Mouse (Mus musculus) hindbrain, embryonic 12.5 days (tissue): Measurements from ENCODE around the gene Ecsit. TPM values are rescaled to one million over a fixed set of nuclear protein-coding genes. Genes with fewer than 3 reads are reported as not detected.

Experiments used
- ATAC-seq: fragments of 200-750 bp; cut with Nextera tagmentation; 2 replicates; pipeline ENCODE4 v1.8.0; 2017; ENCODE audit warnings: moderate TSS enrichment; ENCODE audit not compliant: low FRiP score
- H3K27ac ChIP-seq: fragments of 300-500 bp; sonication (generic); 2 replicates; pipeline ENCODE4 v1.5.1; 2016; ENCODE audit warnings: mild to moderate bottlenecking
- H3K27me3 ChIP-seq: fragments of 300-500 bp; sonication (generic); 2 replicates; pipeline ENCODE4 v1.6.1; 2016; ENCODE audit warnings: mild to moderate bottlenecking
- H3K36me3 ChIP-seq: fragments of 300-500 bp; sonication (generic); 2 replicates; pipeline ENCODE4 v1.6.1; 2016; ENCODE audit warnings: mild to moderate bottlenecking
- H3K4me1 ChIP-seq: fragments of 300-500 bp; sonication (generic); 2 replicates; pipeline ENCODE4 v1.6.1; 2016
- H3K4me2 ChIP-seq: fragments of 300-500 bp; sonication (generic); replicated peaks from 2 replicates; pipeline ENCODE4 v1.6.1; 2016; ENCODE audit warnings: mild to moderate bottlenecking
- H3K4me3 ChIP-seq: fragments of 300-500 bp; sonication (generic); 2 replicates; pipeline ENCODE4 v1.5.1; 2016; ENCODE audit warnings: mild to moderate bottlenecking
- H3K9ac ChIP-seq: fragments of 300-500 bp; sonication (generic); 2 replicates; pipeline ENCODE4 v1.6.1; 2016; ENCODE audit warnings: mild to moderate bottlenecking, moderate library complexity
- H3K9me3 ChIP-seq: fragments of 300-500 bp; sonication (generic); replicated peaks from 2 replicates; pipeline ENCODE4 v1.6.1; 2016; ENCODE audit warnings: mild to moderate bottlenecking
- WGBS: fragments of 180-500 bp; shearing (Covaris S2); methylation state at CpG from one replicate; pipeline ENCODE4 v1.1.7; 2016; 5-methylcytosine and 5-hydroxymethylcytosine counted together
- polyA plus RNA-seq: library from polyadenylated mRNA; unstranded; fragments of >200 nt; fragmentation: Nextera tagmentation; extraction: Ambion mirVana; gene quantifications from 2 replicates; pipeline ENCODE4 v1.2.1, GENCODE M21; 2016

Ecsit gene
- 37.1 and 40.0 TPM in 2 replicates for polyA plus RNA-seq

DNA sequence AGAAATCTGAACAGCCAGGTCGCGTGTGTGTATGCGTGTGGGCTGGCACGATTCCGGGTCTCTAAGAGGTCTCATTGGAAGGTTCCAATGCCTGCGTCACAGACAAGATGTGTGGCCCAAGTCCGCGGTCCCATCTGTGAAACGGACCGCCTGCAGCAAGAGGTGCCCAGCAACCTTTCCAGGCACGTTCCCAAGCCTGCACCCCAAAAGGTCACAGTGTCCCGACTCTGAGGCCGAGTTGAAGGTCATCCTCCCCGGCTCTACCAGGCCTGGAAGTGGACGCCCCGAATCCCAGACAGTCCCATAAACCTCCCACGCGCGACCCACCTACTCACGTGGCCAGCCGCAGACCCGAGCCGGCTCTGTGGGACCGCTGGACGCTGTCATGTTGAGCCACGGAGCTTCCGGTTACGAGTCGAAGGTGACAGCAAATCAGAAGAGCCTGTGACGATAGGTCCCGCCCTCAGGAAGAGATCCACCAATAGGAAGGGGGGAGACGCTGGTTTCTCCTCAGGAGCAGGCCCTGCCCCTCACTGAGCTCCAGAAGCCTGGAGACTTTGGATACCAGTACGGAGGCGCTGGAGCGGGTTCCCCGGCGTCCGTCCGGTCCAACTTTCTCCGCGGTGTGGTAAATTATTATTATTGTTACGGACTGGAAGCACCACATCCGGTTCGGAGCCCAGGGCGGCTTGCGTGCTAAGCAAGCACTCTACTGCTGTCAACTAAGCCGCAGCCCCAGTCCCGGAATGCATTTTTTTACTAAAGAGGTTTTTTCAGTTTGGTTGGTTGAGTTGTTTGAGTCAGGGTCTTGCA is at the start of gene Ecsit:
Gene Ecsit (minus strand): TSS at position 417 of the 813 bp plus-strand sequence.
- Histone ChIP-seq H3K4me2 (peak within 1 kb of the TSS; percentile 61), H3K36me3 (peaks cover 9% of the 10 kb centered on the region), H3K4me1 (peaks cover 7% of the 10 kb centered on the region), H3K4me3 (peak within 1 kb of the TSS; percentile 81), H3K27me3 (no peaks in the 10 kb centered on the region), H3K9me3 (no peaks in the 10 kb centered on the region), H3K9ac (peak within 1 kb of the TSS; percentile 80), H3K27ac (peak within 1 kb of the TSS; percentile 79)
- ATAC-seq: peak; percentile 99
- WGBS: under 1% methylated on average over 48 of the region's 48 CpGs

DNA sequence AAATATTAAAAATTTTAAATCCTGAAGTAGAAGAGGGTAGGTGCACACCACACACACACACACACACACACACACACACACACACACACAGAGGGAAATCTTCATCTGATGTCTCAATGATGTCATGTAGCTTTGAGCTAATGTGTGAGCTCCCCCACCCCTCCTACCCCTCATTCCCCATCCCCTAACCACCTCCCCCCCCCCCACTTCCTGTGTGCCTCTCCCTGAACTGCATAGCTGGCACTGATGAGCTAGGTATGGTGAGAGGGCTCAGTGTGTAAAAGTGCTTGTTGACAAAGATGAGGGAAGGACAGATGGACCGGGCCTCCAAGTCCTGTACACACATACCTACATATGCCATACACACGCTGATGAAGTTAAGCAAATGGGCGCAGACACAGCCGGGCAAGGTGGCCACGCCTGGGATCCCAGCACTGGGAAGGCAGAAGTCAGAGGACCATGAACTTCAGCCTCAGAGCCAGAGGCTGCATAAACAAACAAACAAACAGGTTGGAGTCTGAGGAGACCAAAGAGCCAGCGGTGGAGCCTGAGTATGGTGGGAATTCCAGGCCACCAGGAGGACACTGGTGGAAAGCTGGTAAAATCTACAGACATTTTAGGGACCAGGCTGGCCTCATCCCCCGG is 49.1 kb upstream of the Ecsit start:
- peaks cover 47% of the 10 kb centered on the region for H3K27me3 ChIP-seq
- H3K4me2 ChIP-seq: no peak overlapping the region
- no peak overlapping the region for H3K4me3 ChIP-seq
- H3K9me3 ChIP-seq: no peaks in the 10 kb centered on the region
- no peak overlapping the region for H3K27ac ChIP-seq
- H3K36me3 ChIP-seq: no peaks in the 10 kb centered on the region
- H3K9ac ChIP-seq: no peak overlapping the region
- peaks cover 10% of the 10 kb centered on the region for H3K4me1 ChIP-seq
- ATAC-seq: no peak
- 85% methylated on average over 7 of the region's 7 CpGs for WGBS

DNA sequence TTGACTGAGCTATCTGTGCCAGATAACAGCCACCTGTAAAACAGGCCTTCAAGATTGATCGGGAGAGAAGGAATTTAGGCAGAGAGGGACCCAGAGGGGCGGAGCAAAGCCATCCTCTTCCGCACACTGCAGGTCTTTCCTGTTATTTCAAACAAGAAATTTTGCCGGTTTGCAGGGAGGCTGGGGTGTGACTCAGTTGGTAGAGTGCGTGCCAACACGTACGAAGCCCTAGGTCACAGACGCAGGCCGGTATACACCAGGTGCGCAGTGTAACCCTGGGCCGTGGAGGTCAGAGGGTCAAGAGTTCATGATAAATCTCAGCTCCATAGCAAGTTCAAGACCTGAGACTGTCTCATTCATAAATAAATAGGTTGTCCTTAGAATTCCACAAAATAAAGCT is 47.0 kb upstream of the Ecsit start:
- H3K4me2 ChIP-seq: peak overlapping the region; percentile 45
- peaks cover 8% of the 10 kb centered on the region for H3K4me1 ChIP-seq
- ATAC-seq: no peak
- H3K27ac ChIP-seq: no peak overlapping the region
- WGBS: 42% methylated on average over 11 of the region's 11 CpGs
- no peaks in the 10 kb centered on the region for H3K9me3 ChIP-seq
- H3K36me3 ChIP-seq: no peaks in the 10 kb centered on the region
- no peak overlapping the region for H3K4me3 ChIP-seq
- H3K9ac ChIP-seq: no peak overlapping the region
- H3K27me3 ChIP-seq: peaks cover 47% of the 10 kb centered on the region

DNA sequence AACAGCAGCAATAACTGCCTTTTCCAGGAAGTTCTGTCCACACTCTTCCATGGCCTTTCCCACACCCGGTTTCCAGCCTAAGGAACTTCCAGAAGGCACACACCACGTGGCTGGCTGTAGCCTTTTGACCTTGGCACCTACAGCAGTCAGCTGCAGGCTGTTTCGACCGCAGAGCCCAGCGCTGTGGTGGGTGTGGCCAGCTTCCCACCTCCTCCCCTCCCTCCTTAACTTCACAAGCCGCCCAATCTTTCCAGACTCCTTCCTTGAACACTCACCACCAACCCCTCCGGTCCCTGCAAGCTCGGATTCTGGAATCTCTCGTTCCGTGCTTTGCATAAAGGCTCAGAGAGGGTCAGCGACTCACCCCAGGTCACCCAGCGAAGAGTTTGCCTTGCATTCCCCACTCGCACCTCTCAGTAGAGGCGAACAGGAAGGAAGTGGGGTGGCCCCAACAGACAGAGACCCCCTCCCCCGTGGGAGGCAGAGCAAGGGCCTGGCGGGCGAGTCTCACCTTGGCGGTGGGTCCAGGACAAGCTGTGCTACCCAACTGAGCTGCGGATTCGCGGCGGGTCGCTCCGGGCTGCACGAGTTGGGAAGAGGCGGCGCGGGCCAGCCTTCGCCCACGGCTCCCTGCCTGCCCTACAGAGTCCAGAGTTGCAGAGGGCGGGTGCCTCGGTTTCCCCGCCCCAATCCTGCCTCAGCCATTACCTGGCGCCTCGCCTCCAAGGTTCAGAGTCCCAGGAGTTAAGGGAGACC is 46.2 kb upstream of the Ecsit start:
- no peak for ATAC-seq

DNA sequence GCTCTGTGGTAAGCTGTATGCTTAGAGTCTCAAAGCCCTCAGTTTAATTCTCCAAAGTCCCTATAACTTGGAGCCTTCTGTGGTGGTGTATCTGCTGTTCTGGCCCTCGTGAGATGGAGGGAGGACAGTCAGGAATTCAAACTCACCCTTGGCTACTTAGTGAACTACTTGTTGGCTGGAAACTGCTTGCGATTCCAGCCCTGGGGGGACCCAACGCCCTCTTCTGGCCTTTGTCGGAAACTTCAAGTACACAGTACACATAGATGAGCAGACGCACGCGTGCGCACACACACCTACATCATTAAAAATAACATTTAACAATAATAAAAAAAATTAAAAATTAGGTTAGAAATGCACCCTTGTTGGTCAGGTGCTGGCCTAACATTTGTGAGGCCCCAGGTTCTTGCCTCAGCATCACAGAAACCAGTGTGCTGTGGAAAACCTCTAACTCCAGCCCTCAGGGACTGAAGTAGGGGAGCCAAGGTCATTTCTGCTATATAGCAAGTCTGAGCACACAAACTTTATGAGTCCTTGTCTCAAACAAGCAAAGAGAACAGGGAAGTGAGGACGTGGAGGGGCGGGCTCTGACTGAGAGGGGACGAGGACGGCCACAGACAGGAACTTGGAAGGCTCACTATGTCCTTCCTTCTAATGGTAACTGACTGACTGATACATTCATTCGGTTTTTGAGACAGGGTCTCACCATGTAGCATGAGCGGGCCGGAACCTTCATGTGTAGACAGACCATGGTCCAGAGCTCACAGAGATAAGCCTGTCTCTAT is 40.2 kb upstream of the Ecsit start:
- Histone ChIP-seq H3K4me1 (no peaks in the 10 kb centered on the region), H3K27me3 (peaks cover 2% of the 10 kb centered on the region), H3K9me3 (no peaks in the 10 kb centered on the region), H3K9ac (no peak overlapping the region), H3K4me2 (no peak overlapping the region), H3K4me3 (no peak overlapping the region), H3K27ac (no peak overlapping the region), H3K36me3 (no peaks in the 10 kb centered on the region)
- no peak for ATAC-seq
- 92% methylated on average over 15 of the region's 15 CpGs for WGBS

More for the DNA sequence above, 46.2 kb upstream of the Ecsit start:
- H3K27me3 ChIP-seq: peaks cover 42% of the 10 kb centered on the region
- peak overlapping the region; percentile 45; the same call in 1 of the 2 replicates for H3K9ac ChIP-seq
- no peaks in the 10 kb centered on the region for H3K9me3 ChIP-seq
- peak overlapping the region; percentile 21 for H3K4me3 ChIP-seq
- H3K4me1 ChIP-seq: peaks cover 5% of the 10 kb centered on the region; the same call in 1 of the 2 replicates
- peak overlapping the region; percentile 45 for H3K4me2 ChIP-seq
- H3K27ac ChIP-seq: no peak overlapping the region
- 2% methylated on average over 35 of the region's 35 CpGs for WGBS
- no peaks in the 10 kb centered on the region for H3K36me3 ChIP-seq

DNA sequence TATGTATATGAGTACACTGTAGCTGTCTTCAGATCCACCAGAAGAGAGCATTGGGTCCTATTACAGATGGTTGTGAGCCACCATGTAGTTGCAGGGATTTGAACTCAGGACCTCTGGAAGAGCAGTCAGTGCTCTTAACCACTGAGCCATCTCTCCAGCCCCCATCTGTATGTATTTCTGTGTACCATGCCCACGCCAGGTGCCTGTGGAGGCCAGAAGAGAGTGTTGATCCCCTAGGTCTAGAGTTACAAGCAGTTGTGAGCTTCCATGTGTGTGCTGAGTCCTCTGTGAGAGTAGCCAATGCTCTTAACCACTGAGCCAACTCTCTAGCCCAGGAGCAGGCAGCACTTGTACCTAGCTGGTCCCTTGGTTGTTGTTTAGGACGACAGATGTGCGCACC is 38.9 kb upstream of the Ecsit start:
- Histone ChIP-seq H3K9me3 (no peaks in the 10 kb centered on the region), H3K9ac (no peak overlapping the region), H3K4me2 (no peak overlapping the region), H3K4me1 (no peaks in the 10 kb centered on the region), H3K27me3 (no peaks in the 10 kb centered on the region), H3K4me3 (no peak overlapping the region), H3K36me3 (no peaks in the 10 kb centered on the region), H3K27ac (no peak overlapping the region)
- WGBS: 88% methylated on average over 3 of the region's 3 CpGs
- no peak for ATAC-seq

DNA sequence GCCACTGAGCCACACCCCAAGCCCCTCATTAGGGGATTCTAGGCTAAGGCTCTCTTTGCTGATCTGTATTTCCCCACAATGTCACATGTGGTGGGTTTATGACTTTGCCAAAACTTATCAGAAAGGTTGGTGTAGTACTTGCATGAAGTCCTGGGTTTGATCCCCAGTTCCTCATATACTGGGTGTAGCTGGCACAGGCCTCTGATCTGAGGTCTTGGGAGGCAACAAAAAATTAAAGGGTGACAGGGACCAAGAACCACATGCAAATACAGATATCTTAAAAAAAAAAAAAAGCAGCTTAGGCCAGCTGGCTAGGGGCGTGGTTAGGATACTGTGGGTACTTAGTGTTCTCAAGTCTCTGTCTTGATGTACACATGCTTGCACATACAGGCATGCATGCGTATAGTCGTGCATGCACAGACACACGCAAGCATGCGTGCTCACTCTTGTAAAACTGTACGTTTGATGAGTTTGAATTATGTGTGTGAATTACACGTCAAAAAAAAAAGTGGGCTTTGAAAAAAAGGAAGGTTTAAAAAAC is 37.9 kb upstream of the Ecsit start:
- 89% methylated on average over 7 of the region's 7 CpGs for WGBS

DNA sequence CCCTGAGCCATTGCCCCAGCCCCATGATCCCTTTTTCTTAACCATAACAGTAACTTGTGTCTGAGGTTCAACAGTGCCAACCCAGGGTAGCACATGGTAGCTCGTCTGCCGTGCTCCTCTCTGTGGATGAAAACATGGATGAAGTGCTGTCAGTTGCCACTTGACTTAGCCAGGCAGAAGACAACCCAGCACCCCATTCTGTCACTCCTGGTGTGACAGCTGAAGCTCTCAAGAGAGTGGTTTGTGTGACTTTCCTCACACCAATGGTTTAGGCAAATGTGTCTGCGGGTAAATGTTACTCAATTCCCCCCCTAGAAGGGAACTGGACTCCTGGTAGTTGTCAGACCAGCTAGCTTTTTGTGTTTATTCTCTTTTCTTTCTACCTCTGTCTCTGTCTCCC is 36.8 kb upstream of the Ecsit start:
- no peak overlapping the region for H3K9ac ChIP-seq
- H3K4me1 ChIP-seq: peaks cover 4% of the 10 kb centered on the region
- WGBS: 72% methylated on average over 3 of the region's 3 CpGs
- no peaks in the 10 kb centered on the region for H3K27me3 ChIP-seq
- no peak for ATAC-seq
- H3K9me3 ChIP-seq: no peaks in the 10 kb centered on the region
- no peaks in the 10 kb centered on the region for H3K36me3 ChIP-seq
- H3K4me3 ChIP-seq: no peak overlapping the region
- H3K4me2 ChIP-seq: no peak overlapping the region
- H3K27ac ChIP-seq: no peak overlapping the region

More for the DNA sequence above, 37.9 kb upstream of the Ecsit start:
- Histone ChIP-seq H3K9me3 (no peaks in the 10 kb centered on the region), H3K27me3 (no peaks in the 10 kb centered on the region), H3K9ac (no peak overlapping the region), H3K4me1 (no peaks in the 10 kb centered on the region), H3K36me3 (no peaks in the 10 kb centered on the region), H3K4me3 (no peak overlapping the region), H3K4me2 (no peak overlapping the region), H3K27ac (no peak overlapping the region)
- no peak for ATAC-seq

- H3K27me3 ChIP-seq: no peaks in the 10 kb centered on the region
- H3K4me2 ChIP-seq: no peak overlapping the region
- no peaks in the 10 kb centered on the region for H3K36me3 ChIP-seq
- H3K27ac ChIP-seq: no peak overlapping the region
- ATAC-seq: no peak
- H3K9ac ChIP-seq: no peak overlapping the region
- no peaks in the 10 kb centered on the region for H3K9me3 ChIP-seq
- peaks cover 5% of the 10 kb centered on the region for H3K4me1 ChIP-seq
- no peak overlapping the region for H3K4me3 ChIP-seq
These were observed 36.3 kb upstream of the Ecsit start for GRCm38 (mm10) chr9:22121545-22121944.

DNA sequence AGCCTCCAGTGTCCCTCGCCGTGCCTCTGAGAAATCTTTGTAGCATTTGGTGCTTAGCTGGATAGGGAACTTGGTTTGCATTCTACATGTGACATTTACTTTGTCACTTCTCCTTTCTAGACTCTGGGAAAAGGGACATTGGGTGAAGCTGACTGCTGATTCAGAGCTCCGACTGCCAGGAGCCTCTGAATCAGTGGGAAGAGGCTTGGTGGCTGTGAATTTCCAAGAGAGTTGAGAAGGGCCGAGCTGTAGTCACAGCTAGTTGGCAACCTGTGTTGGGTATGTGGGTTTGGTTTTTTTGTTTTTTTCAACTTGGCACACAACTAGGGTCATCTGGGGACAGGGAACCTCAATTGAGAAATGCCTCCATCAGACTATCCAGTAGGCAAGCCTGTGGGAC is 34.3 kb upstream of the Ecsit start:
- H3K36me3 ChIP-seq: no peaks in the 10 kb centered on the region
- no peak for ATAC-seq
- H3K9ac ChIP-seq: no peak overlapping the region
- H3K9me3 ChIP-seq: no peaks in the 10 kb centered on the region
- H3K4me3 ChIP-seq: no peak overlapping the region
- WGBS: 94% methylated on average over 4 of the region's 4 CpGs
- peaks cover 20% of the 10 kb centered on the region for H3K4me1 ChIP-seq
- no peaks in the 10 kb centered on the region for H3K27me3 ChIP-seq
- H3K4me2 ChIP-seq: no peak overlapping the region
- H3K27ac ChIP-seq: no peak overlapping the region

GRCm38 (mm10) chr9:22117754-22118456 is 32.7 kb upstream of the Ecsit start:
- peaks cover 13% of the 10 kb centered on the region for H3K36me3 ChIP-seq
- H3K4me3 ChIP-seq: peak overlapping the region; percentile 87
- ATAC-seq: no peak
- H3K4me1 ChIP-seq: peaks cover 21% of the 10 kb centered on the region
- 42% methylated on average over 10 of the region's 10 CpGs for WGBS
- H3K27ac ChIP-seq: no peak overlapping the region
- no peaks in the 10 kb centered on the region for H3K9me3 ChIP-seq
- H3K27me3 ChIP-seq: no peaks in the 10 kb centered on the region
- H3K9ac ChIP-seq: peak overlapping the region; percentile 88; the same call in 1 of the 2 replicates
- peak overlapping the region; percentile 84 for H3K4me2 ChIP-seq
